Mouse (Mus musculus): Measurements from ENCODE around the gene Prr19. TPM values are rescaled to one million over a fixed set of nuclear protein-coding genes. Genes with fewer than 3 reads are reported as not detected.

Prr19 gene
- not detected for total RNA-seq (2023)

GRCm38 (mm10) chr7:25301063-25301462 is at the start of gene Prr19:
Prr19 (plus strand) TSS chr7:25301411.

GRCm38 (mm10) chr7:25267301-25267750 is 33.9 kb upstream of the Prr19 start, which contains the start of gene Cic:
Cic (plus strand) TSS chr7:25267704.

GRCm38 (mm10) chr7:25297454-25298325 is 3.5 kb upstream of the Prr19 start, which contains the start of gene Pafah1b3:
Pafah1b3 (minus strand) TSS chr7:25297986.

GRCm38 (mm10) chr7:25305956-25306613 is 4.9 kb downstream of the Prr19 start, which contains the start of gene Tmem145:
Tmem145 (plus strand) TSS chr7:25306106.

GRCm38 (mm10) chr7:25316532-25317445 is 15.6 kb downstream of the Prr19 start, which contains the start of gene Megf8:
Megf8 (plus strand) TSS chr7:25317164.

Other genes with a start within 250 kb of the Prr19 start
- gene Grik5, start 229.1 kb upstream of the Prr19 start, total RNA-seq (2023), result 7.0 TPM
- 16.9 TPM for gene Zfp574, start 228.8 kb upstream of the Prr19 start, total RNA-seq (2023)
- 17.5 TPM for gene Pou2f2, start 121.7 kb upstream of the Prr19 start, total RNA-seq (2023)
- 112 TPM for gene Dedd2, start 80.8 kb upstream of the Prr19 start, total RNA-seq (2023)
- 16.2 TPM for gene Zfp526, start 80.0 kb upstream of the Prr19 start, total RNA-seq (2023)
- gene Gsk3a, start 63.6 kb upstream of the Prr19 start, total RNA-seq (2023), result 80.6 TPM
- 32.6 TPM for gene Erf, start 50.6 kb upstream of the Prr19 start, total RNA-seq (2023)
- 361 TPM for gene Cic, start 33.7 kb upstream of the Prr19 start, total RNA-seq (2023)
- gene Pafah1b3, start 3.4 kb upstream of the Prr19 start, total RNA-seq (2023), result 9.1 TPM
- gene Tmem145, start 4.7 kb downstream of the Prr19 start, total RNA-seq (2023), result not detected
- gene Megf8, start 15.8 kb downstream of the Prr19 start, total RNA-seq (2023), result 1.2 TPM
- gene Cnfn, start 68.3 kb downstream of the Prr19 start, total RNA-seq (2023), result not detected
- 15.5 TPM for gene Lipe, start 97.3 kb downstream of the Prr19 start, total RNA-seq (2023)
- not detected for gene Cxcl17, start 111.5 kb downstream of the Prr19 start, total RNA-seq (2023)
- gene Ceacam1, start 176.2 kb downstream of the Prr19 start, total RNA-seq (2023), result 4.2 TPM
- 0.29 TPM for gene Ceacam2, start 238.4 kb downstream of the Prr19 start, total RNA-seq (2023)